Mouse (Mus musculus) midbrain, embryonic 11.5 days (tissue): ENCODE measurements around the gene Uhrf1bp1. TPM values are rescaled to one million over a fixed set of nuclear protein-coding genes. Genes with fewer than 3 reads are reported as not detected.

Experiments
- ATAC-seq: fragments of 200-750 bp; cut with Nextera tagmentation; 2 replicates; pipeline ENCODE4 v1.8.0; 2017; ENCODE audit warnings: moderate TSS enrichment, moderate library complexity; ENCODE audit not compliant: low FRiP score
- DNase-seq: peaks from one replicate; pipeline ENCODE4 v3.0.0; 2015; ENCODE audit warnings: low spot score; ENCODE audit errors: missing footprints
- H3K27ac ChIP-seq: fragments of 300-500 bp; sonication (generic); 2 replicates; pipeline ENCODE4 v1.5.1; 2014; ENCODE audit warnings: low read depth, low read length
- H3K27me3 ChIP-seq: fragments of 300-500 bp; sonication (generic); 2 replicates; pipeline ENCODE4 v1.6.1; 2014; ENCODE audit warnings: mild to moderate bottlenecking, low read length, moderate library complexity, mixed read lengths; ENCODE audit not compliant: control insufficient read depth, insufficient read depth
- H3K36me3 ChIP-seq: fragments of 300-500 bp; sonication (generic); 2 replicates; pipeline ENCODE4 v1.6.1; 2014; ENCODE audit warnings: mild to moderate bottlenecking, low read length, moderate library complexity, mixed read lengths; ENCODE audit not compliant: control insufficient read depth, insufficient read depth
- H3K4me1 ChIP-seq: fragments of 300-500 bp; sonication (generic); 2 replicates; pipeline ENCODE4 v1.6.1; 2014; ENCODE audit warnings: low read length; ENCODE audit not compliant: control insufficient read depth, insufficient read depth
- H3K4me2 ChIP-seq: fragments of 300-500 bp; sonication (generic); 2 replicates; pipeline ENCODE4 v1.6.1; 2014; ENCODE audit warnings: mild to moderate bottlenecking, moderate library complexity
- H3K4me3 ChIP-seq: fragments of 300-500 bp; sonication (generic); 2 replicates; pipeline ENCODE4 v1.5.1; 2014; ENCODE audit warnings: low read depth, low read length
- H3K9ac ChIP-seq: fragments of 300-500 bp; sonication (generic); 2 replicates; pipeline ENCODE4 v1.6.1; 2014; ENCODE audit warnings: low read length
- H3K9me3 ChIP-seq: fragments of 300-500 bp; sonication (generic); 2 replicates; pipeline ENCODE4 v1.6.1; 2016; ENCODE audit warnings: low read length; ENCODE audit not compliant: control insufficient read depth
- WGBS: fragments of 180-500 bp; shearing (Covaris S2); extraction: QIAGEN DNeasy Blood & Tissue Kit; methylation state at CpG from one replicate; pipeline ENCODE4 v1.1.7; 2014; 5-methylcytosine and 5-hydroxymethylcytosine counted together
- polyA plus RNA-seq: library from polyadenylated mRNA; unstranded; fragments of >200 nt; fragmentation: Nextera tagmentation; extraction: Ambion mirVana; gene quantifications from 2 replicates; pipeline ENCODE4 v1.2.1, GENCODE M21; 2014

Gene Uhrf1bp1
- polyA plus RNA-seq, 1 experiment from 2014 or later: 4.9 TPM

GRCm38 (mm10) chr17:27938121-27938754 is 82.0 kb downstream of the Uhrf1bp1 start:
- Histone ChIP-seq H3K27me3 (no peaks in the 10 kb centered on the region), H3K9ac (no peak overlapping the region), H3K4me2 (no peak overlapping the region), H3K27ac (no peak overlapping the region), H3K36me3 (no peaks in the 10 kb centered on the region), H3K4me1 (no peaks in the 10 kb centered on the region), H3K4me3 (no peak overlapping the region), H3K9me3 (no peaks in the 10 kb centered on the region)
- no peak for DNase-seq
- ATAC-seq: no peak
- WGBS: 88% methylated on average over 12 of the region's 12 CpGs

- WGBS: 87% methylated on average over 5 of the region's 5 CpGs
- no peak overlapping the region for H3K27ac ChIP-seq
These were observed 82.8 kb downstream of the Uhrf1bp1 start for GRCm38 (mm10) chr17:27939028-27939427.

GRCm38 (mm10) chr17:27940352-27940751 is 84.1 kb downstream of the Uhrf1bp1 start:
- Histone ChIP-seq H3K4me3 (no peak overlapping the region), H3K27ac (no peak overlapping the region), H3K4me2 (no peak overlapping the region), H3K4me1 (0 out of 2 replicates have a peak, but pooled peaks cover under 1% of the 10 kb centered on the region), H3K27me3 (no peaks in the 10 kb centered on the region), H3K36me3 (no peaks in the 10 kb centered on the region), H3K9ac (no peak overlapping the region), H3K9me3 (no peaks in the 10 kb centered on the region)
- DNase-seq: no peak
- WGBS: 87% methylated on average over 4 of the region's 4 CpGs
- no peak for ATAC-seq

More at GRCm38 (mm10) chr17:27939028-27939427, 82.8 kb downstream of the Uhrf1bp1 start:
- Histone ChIP-seq H3K4me2 (no peak overlapping the region), H3K36me3 (no peaks in the 10 kb centered on the region), H3K9me3 (no peaks in the 10 kb centered on the region), H3K4me1 (no peaks in the 10 kb centered on the region), H3K9ac (no peak overlapping the region), H3K4me3 (no peak overlapping the region), H3K27me3 (no peaks in the 10 kb centered on the region)
- DNase-seq (no peak), ATAC-seq (no peak)

GRCm38 (mm10) chr17:27941178-27941577 is 84.9 kb downstream of the Uhrf1bp1 start:
- Histone ChIP-seq H3K9ac (no peak overlapping the region), H3K9me3 (no peaks in the 10 kb centered on the region), H3K4me3 (no peak overlapping the region), H3K36me3 (no peaks in the 10 kb centered on the region), H3K4me1 (peaks cover 6% of the 10 kb centered on the region; the same call in 1 of the 2 replicates), H3K27ac (no peak overlapping the region), H3K27me3 (no peaks in the 10 kb centered on the region), H3K4me2 (no peak overlapping the region)
- ATAC-seq (no peak), DNase-seq (no peak)
- 76% methylated on average over 5 of the region's 5 CpGs for WGBS

- H3K27me3 ChIP-seq: no peaks in the 10 kb centered on the region
- H3K27ac ChIP-seq: no peak overlapping the region
- no peak overlapping the region for H3K4me2 ChIP-seq
- H3K36me3 ChIP-seq: no peaks in the 10 kb centered on the region
- H3K9me3 ChIP-seq: no peaks in the 10 kb centered on the region
- H3K9ac ChIP-seq: no peak overlapping the region
- no peak overlapping the region for H3K4me3 ChIP-seq
- DNase-seq: no peak
- 67% methylated on average over 2 of the region's 2 CpGs for WGBS
- no peak for ATAC-seq
- H3K4me1 ChIP-seq: peaks cover 6% of the 10 kb centered on the region; the same call in 1 of the 2 replicates
These were observed 85.5 kb downstream of the Uhrf1bp1 start for GRCm38 (mm10) chr17:27941698-27942097.

- Histone ChIP-seq H3K9me3 (no peaks in the 10 kb centered on the region), H3K36me3 (no peaks in the 10 kb centered on the region), H3K27ac (no peak overlapping the region), H3K4me2 (no peak overlapping the region), H3K4me3 (no peak overlapping the region), H3K27me3 (no peaks in the 10 kb centered on the region), H3K9ac (no peak overlapping the region), H3K4me1 (peaks cover 6% of the 10 kb centered on the region; the same call in 1 of the 2 replicates)
- ATAC-seq: no peak
- 87% methylated on average over 4 of the region's 4 CpGs for WGBS
- DNase-seq: no peak
These were observed 85.9 kb downstream of the Uhrf1bp1 start for GRCm38 (mm10) chr17:27942131-27942530.

GRCm38 (mm10) chr17:27945546-27946216 is 89.4 kb downstream of the Uhrf1bp1 start:
- no peak overlapping the region for H3K27ac ChIP-seq
- DNase-seq (no peak), ATAC-seq (no peak)
- no peak overlapping the region for H3K9ac ChIP-seq
- H3K4me1 ChIP-seq: peaks cover 6% of the 10 kb centered on the region; the same call in 1 of the 2 replicates
- 71% methylated on average over 6 of the region's 6 CpGs for WGBS
- no peak overlapping the region for H3K4me2 ChIP-seq
- no peaks in the 10 kb centered on the region for H3K27me3 ChIP-seq
- H3K9me3 ChIP-seq: no peaks in the 10 kb centered on the region
- H3K36me3 ChIP-seq: no peaks in the 10 kb centered on the region
- H3K4me3 ChIP-seq: no peak overlapping the region

- H3K9ac ChIP-seq: no peak overlapping the region
- 88% methylated on average over 8 of the region's 8 CpGs for WGBS
- H3K4me3 ChIP-seq: no peak overlapping the region
- H3K27me3 ChIP-seq: no peaks in the 10 kb centered on the region
- no peak overlapping the region for H3K4me2 ChIP-seq
- peaks cover 6% of the 10 kb centered on the region; the same call in 1 of the 2 replicates for H3K4me1 ChIP-seq
- no peaks in the 10 kb centered on the region for H3K9me3 ChIP-seq
- DNase-seq: no peak
- H3K36me3 ChIP-seq: no peaks in the 10 kb centered on the region
- H3K27ac ChIP-seq: no peak overlapping the region
- ATAC-seq: no peak
These were observed 90.1 kb downstream of the Uhrf1bp1 start for GRCm38 (mm10) chr17:27946371-27946770.

GRCm38 (mm10) chr17:27947155-27947554 is 90.9 kb downstream of the Uhrf1bp1 start:
- Histone ChIP-seq H3K4me2 (no peak overlapping the region), H3K9ac (no peak overlapping the region), H3K27ac (no peak overlapping the region), H3K27me3 (no peaks in the 10 kb centered on the region), H3K9me3 (no peaks in the 10 kb centered on the region), H3K4me1 (peaks cover 6% of the 10 kb centered on the region; the same call in 1 of the 2 replicates), H3K36me3 (no peaks in the 10 kb centered on the region), H3K4me3 (no peak overlapping the region)
- no peak for DNase-seq
- 92% methylated on average over 2 of the region's 2 CpGs for WGBS
- no peak for ATAC-seq
